Mouse (Mus musculus) embryonic stem cell, embryonic (primary cell): ENCODE measurements around the gene Clip4.

Experiments
- CTCF ChIA-PET, 4 experiments: fragments of 300-600 bp in 2 of 4; fragments of 350-600 bp in 2 of 4; sonication (Branson Sonifier 250); formaldehyde crosslinking; loops; one replicate each; lab custom pipeline; 2022; ENCODE audit warnings: inconsistent platforms in 2 of 4; lab: Charles Lee
- POLR2A ChIA-PET, 4 experiments: fragments of 300-600 bp in 2 of 4; fragments of 350-600 bp in 2 of 4; sonication (Branson Sonifier 250); formaldehyde crosslinking; loops; one replicate each; lab custom pipeline; 2022; ENCODE audit warnings: antibody characterized with exemption in 4 of 4, inconsistent platforms in 1 of 4; lab: Charles Lee

The Clip4 gene

DNA sequence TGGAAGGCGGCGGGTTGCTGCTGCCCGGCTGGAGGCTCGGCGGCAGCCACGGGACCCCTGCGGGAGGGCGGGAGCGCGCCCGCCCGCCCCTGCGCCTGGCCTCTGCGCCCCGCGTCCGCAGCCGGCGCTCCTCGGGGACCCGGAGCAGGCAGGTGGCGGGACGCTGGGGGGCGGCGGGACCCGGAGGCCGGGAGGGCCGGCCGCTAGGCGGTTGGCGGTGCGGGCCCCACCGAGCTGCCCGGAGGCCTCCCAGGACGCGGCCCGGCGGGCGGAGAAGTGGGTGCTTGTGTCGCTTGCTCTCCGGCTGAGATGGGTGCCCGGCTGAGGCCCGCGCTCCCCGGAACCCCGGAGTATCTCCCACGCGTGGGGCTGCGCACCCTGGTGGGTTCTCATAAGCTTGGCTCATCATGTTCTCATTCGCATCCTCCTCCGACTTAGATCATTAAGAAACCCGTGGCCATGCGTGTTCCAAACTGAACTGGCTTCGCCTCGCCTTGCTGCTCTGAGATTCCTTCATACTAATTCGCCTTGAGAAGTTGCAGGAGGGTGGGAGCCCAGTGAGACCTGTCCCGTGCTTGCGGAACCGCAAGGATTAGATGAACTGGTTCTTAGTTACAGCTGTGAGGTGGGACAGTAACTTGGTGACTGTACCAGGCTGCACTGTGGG is 14.6 kb downstream of the Clip4 start:
- POLR2A ChIA-PET: interaction anchor here in 2 of 4 experiments (0.6 to 1.8 kb wide), 2 partner anchors 88 to 231 kb away, joined by 4 to 5 read pairs; partner anchors contain the start of gene Spdya (in 1 of the 2)
- CTCF ChIA-PET: interaction anchor here in 2 of 4 experiments (0.6 to 0.9 kb wide), 2 partner anchors 13 to 89 kb away, joined by 4 read pairs; no protein-coding TSS in a partner anchor

DNA sequence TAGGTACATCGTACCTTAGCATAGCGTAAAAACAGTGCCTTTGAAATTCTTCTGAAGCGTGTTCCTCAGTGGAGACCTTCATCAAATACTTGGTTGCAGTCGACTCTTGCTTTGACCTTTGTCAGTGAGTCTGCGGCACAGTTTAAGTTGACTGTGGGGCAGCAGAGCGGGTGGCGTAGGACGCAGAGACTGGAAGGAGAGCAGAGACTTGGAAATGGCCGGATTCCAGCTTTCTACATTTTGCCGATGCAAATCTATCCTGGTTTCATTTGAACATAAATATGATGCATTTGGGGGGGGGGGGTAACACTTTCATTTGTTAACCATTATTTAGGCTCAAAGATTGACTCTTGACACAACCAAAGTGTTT is 15.1 kb downstream of the Clip4 start:
- ChIA-PET CTCF (interaction anchor here in 2 of 4 experiments (0.6 to 0.9 kb wide), 2 partner anchors 12 to 90 kb away, joined by 4 read pairs; no protein-coding TSS in a partner anchor), POLR2A (interaction anchor here in 2 of 4 experiments (0.6 to 1.8 kb wide), 2 partner anchors 87 to 231 kb away, joined by 4 to 5 read pairs; partner anchors contain the start of gene Spdya (in 1 of the 2))

DNA sequence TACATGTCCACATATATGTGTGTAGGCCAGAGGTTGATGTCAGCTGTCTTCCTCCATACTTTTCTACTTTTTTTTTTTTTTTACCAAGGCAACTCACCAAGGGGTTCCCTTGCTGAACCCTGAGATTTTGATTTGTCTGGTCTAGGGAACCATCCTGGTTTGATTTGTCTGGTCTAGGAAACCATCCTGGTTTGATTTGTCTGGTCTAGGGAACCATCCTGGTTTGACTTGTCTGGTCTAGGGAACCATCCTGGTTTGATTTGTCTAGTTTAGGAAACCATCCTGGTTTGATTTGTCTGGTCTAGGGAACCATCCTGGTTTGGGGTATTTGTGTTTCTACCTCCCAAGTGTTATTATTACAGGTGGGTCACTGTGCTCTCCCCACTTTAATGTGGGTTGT is 18.2 kb downstream of the Clip4 start:
- CTCF ChIA-PET: interaction anchor here in 1 of 4 experiments (0.6 kb wide), 1 partner anchor 114 kb away, joined by 3 read pairs; no protein-coding TSS in a partner anchor
- POLR2A ChIA-PET: no interaction called here

DNA sequence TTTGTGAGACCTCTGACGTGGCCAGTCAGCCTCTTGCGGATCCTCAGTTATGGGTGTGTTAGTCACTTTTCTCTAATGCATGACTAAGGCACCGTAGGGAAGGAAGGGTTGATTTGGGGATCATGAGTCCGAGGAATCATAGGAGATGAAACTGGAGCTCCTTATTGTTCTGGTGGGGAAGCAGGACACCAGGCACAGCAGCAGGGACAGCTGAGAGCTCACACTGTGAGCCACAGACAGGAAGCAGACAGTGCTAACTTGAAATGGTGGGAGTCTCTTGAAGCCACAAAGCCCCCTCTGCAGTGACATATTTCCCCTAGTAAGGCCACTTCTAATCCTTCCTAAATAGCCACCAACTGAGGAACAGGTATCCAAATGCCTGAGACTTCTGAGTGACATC is 22.8 kb downstream of the Clip4 start:
- ChIA-PET POLR2A (interaction anchor here in 1 of 4 experiments (0.7 kb wide), 1 partner anchor 11 kb away, joined by 4 read pairs; no protein-coding TSS in a partner anchor), CTCF (no interaction called here)

GRCm38 (mm10) chr17:71791622-71792021 is 23.3 kb downstream of the Clip4 start:
- ChIA-PET POLR2A (interaction anchor here in 1 of 4 experiments (0.7 kb wide), 1 partner anchor 12 kb away, joined by 4 read pairs; no protein-coding TSS in a partner anchor), CTCF (no interaction called here)

DNA sequence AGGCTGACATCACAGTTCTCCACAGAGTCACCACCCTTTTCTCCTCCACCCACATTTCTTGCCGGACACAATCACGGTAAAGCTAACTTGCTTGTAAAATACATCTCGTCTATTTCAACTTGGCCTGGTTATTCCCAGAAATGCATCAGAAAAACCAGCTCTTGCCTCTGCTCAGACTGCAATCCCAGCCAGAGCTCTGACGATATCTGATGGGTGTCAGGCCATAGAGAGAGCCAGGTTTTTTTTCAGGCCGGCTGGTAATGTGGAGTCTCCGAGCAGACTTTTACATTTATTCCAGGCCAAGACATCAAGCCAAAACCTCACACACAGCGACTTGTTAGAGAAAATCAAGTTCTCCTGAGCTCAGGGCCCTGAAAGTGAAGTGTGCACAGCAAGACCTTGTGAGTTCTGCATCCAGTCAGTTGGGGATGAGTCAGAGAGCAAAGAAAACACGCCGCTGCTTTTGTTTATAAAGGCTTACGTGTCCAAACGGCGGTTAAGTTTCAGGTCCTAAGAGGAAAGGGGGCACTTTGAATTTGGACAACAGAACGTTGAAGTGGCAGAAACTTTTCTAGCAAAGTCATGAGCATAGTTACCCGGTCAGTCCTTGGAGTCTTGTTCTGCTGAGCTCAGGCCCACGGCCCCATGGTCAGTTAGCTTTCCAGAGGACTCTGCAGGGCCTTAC is 27.4 kb downstream of the Clip4 start:
- ChIA-PET CTCF (interaction anchor here in 1 of 4 experiments (0.5 to 0.8 kb wide), 2 partner anchors 12 to 17 kb away, joined by 3 to 4 read pairs; no protein-coding TSS in a partner anchor), POLR2A (interaction anchor here in 1 of 4 experiments (1.3 kb wide), 1 partner anchor 10 kb away, joined by 3 read pairs; no protein-coding TSS in a partner anchor)

GRCm38 (mm10) chr17:71803456-71803855 is 35.2 kb downstream of the Clip4 start:
- ChIA-PET CTCF (interaction anchor here in 1 of 4 experiments (0.7 kb wide), 2 partner anchors 51 to 153 kb away, joined by 3 to 8 read pairs; no protein-coding TSS in a partner anchor), POLR2A (interaction anchor here in 1 of 4 experiments (0.6 kb wide), 1 partner anchor 227 kb away, joined by 4 read pairs; no protein-coding TSS in a partner anchor)

- POLR2A ChIA-PET: no interaction called here
- CTCF ChIA-PET: interaction anchor here in 1 of 4 experiments (0.7 kb wide), 2 partner anchors 51 to 154 kb away, joined by 3 to 8 read pairs; no protein-coding TSS in a partner anchor
Observed at GRCm38 (mm10) chr17:71803876-71804275, 35.6 kb downstream of the Clip4 start.

- POLR2A ChIA-PET: no interaction called here
- CTCF ChIA-PET: no interaction called here
Observed at GRCm38 (mm10) chr17:71811070-71811469, 42.8 kb downstream of the Clip4 start.

DNA sequence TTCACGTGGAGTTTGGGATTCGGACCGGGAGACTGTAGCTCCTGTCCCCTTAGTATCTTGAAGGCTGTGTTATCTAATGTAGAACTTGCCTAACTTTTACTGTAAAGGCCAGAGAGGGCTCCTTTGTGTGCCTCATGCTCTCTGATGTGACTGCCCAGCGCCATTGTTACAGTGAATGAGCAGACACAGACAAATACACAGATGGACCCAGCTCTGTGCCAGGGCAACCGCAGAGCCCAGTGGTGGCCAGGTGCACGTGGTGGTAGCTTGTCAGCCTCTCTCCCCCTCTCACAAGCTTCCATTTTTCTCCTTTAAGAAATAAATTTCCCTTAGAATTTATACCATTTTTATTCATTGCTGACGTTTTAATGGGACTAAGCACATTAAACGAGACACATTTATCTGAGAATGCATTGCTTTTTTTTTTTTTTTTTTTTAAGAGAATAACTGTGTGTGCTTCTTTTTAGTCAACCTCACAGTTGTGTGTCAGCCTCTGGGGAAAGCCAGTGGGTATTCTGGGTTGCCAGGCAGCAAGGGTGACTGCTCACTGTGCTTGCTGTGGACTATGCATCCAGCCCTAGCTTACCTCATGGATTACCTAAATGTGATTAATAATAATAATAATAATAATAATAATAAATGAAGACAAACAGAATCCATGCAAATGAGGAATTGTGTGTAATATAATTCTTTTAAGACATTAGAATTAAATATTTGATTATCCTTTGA is 48.0 kb downstream of the Clip4 start:
- POLR2A ChIA-PET: interaction anchor here in 3 of 4 experiments (0.5 to 0.7 kb wide), 4 partner anchors 11 to 549 kb away, joined by 3 to 4 read pairs (median 4); no protein-coding TSS in a partner anchor
- CTCF ChIA-PET: no interaction called here

DNA sequence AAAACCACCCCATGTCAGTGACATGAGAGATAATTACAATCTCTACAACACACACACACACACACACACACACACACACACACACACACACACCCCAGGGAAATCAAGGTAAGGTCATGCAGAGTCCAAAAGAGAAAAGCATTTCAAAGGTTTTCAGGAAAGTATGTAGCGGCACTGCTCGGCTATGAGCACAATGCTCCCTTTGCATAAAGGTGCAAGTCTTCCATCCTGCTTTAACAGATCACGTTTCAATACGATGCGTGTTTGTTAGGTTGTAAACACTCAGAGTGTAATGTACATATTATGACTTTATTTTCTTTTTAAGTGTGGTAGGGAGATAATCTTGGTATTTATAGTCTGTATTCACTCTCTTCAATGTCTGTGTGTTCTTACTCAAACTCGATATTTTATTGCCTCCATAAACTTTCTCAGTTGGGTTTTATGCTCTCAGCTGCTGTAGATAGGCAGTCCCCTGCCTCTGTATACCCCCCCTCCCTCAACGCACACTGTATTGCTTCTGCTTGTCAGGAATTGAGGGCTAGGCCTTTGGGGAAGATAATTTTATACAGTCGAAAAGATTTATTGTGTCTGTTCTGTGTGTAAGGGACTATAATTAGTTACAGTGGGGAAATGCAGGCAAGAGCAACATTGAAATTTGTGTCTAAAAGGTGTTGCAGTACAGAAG is 55.5 kb downstream of the Clip4 start:
- ChIA-PET CTCF (interaction anchor here in 1 of 4 experiments (0.5 kb wide), 1 partner anchor 46 kb away, joined by 3 read pairs; no protein-coding TSS in a partner anchor), POLR2A (no interaction called here)

DNA sequence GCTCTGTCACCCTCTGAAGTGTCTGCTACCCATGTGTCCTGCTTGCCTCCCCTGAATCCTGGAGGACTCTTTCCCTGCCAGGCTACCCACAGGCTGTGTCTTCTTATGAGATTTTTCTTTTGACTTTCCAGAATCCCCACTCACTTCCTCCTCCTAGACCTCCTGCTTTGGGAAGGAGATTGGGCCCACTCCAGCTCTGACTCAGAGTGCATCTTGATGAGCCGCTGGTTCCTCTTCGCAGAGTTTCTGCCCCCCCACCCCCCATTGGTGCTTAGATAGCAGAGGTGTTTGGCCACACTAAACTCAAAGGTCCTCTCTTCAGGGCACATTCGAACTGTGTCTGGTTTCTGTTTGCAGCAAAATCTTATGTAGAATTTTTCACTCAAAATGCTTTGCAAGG is 58.3 kb downstream of the Clip4 start:
- CTCF ChIA-PET: interaction anchor here in 1 of 4 experiments (0.6 kb wide), 1 partner anchor 94 kb away, joined by 4 read pairs; no protein-coding TSS in a partner anchor
- POLR2A ChIA-PET: interaction anchor here in 2 of 4 experiments (0.7 to 1.1 kb wide), 2 partner anchors 20 to 827 kb away, joined by 3 read pairs; no protein-coding TSS in a partner anchor

DNA sequence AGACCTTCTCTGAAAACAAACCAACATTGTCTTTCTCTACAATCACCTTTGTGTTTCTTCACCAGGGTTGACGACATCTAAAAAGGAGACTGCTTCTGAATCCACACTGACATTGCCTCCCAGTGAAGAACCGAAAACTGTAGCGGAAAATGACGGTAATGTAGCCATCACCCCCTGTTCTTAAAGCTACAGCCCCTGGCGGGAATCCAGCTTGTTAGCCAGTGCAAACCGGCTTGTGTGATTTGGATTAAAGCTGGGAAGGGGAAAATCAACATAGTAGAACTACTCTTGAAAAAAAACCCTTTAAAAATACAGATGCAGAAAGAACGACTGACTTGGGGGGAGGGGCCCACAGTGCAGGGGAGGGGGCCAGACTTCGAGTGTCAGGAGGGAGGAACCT is 59.4 kb downstream of the Clip4 start:
- CTCF ChIA-PET: interaction anchor here in 1 of 4 experiments (0.6 kb wide), 1 partner anchor 155 kb away, joined by 4 read pairs; no protein-coding TSS in a partner anchor
- POLR2A ChIA-PET: interaction anchor here in 2 of 4 experiments (0.5 to 1.1 kb wide), 3 partner anchors 11 to 828 kb away, joined by 3 read pairs; no protein-coding TSS in a partner anchor

- POLR2A ChIA-PET: interaction anchor here in 1 of 4 experiments (0.6 kb wide), 1 partner anchor 479 kb away, joined by 3 read pairs; no protein-coding TSS in a partner anchor
Observed at GRCm38 (mm10) chr17:71828647-71829414, 60.6 kb downstream of the Clip4 start.

GRCm38 (mm10) chr17:71831960-71832359 is 63.7 kb downstream of the Clip4 start:
- CTCF ChIA-PET: no interaction called here

More at GRCm38 (mm10) chr17:71828647-71829414, 60.6 kb downstream of the Clip4 start:
- CTCF ChIA-PET: no interaction called here

DNA sequence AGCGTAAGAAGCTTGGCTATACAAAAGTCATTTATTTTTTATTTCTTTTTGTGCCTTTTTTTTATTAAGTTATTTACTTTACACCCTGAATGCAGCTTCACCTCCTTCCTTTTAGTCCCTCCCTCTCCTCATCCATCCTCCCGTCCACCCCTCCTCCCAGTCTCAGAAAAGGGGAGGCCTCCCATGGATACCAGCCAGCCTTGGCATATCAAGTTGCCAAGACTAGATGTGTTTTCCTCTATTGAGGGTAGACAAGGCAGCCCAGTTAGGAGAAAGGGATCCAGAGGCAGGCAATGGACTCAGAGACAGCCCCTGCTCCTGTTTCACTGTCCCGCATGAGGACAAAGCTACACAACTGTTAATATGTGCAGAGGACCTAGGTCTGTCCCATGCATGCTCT is 93.9 kb downstream of the Clip4 start:
- ChIA-PET CTCF (no interaction called here), POLR2A (no interaction called here)

More at GRCm38 (mm10) chr17:71831960-71832359, 63.7 kb downstream of the Clip4 start:
- POLR2A ChIA-PET: interaction anchor here in 1 of 4 experiments (1.1 kb wide), 1 partner anchor 23 kb away, joined by 4 read pairs; no protein-coding TSS in a partner anchor

- ChIA-PET CTCF (no interaction called here), POLR2A (no interaction called here)
Observed at GRCm38 (mm10) chr17:71862895-71863294, 94.6 kb downstream of the Clip4 start.
